Mouse (Mus musculus) brain, embryonic 14.5 days (tissue): ENCODE data around the gene Tjap1.

Experiments
- CTCF ChIP-seq: fragments of 200-500 bp; IDR thresholded peaks from 2 replicates; pipeline ENCODE4 v1.5.1; 2012; ENCODE audit warnings: inconsistent platforms, mild to moderate bottlenecking, moderate library complexity, borderline replicate concordance; ENCODE audit not compliant: insufficient read depth, insufficient read length; ENCODE audit errors: extremely low read depth
- POLR2A ChIP-seq: fragments of 200-500 bp; IDR thresholded peaks from 2 replicates; pipeline ENCODE4 v1.6.1; 2012; ENCODE audit warnings: mild to moderate bottlenecking, inconsistent platforms, borderline replicate concordance; ENCODE audit not compliant: poor library complexity, insufficient read depth, insufficient read length, severe bottlenecking; ENCODE audit errors: extremely low read depth

GRCm38 (mm10) chr17:46297028-46297363 lies 14.2 kb upstream of the Tjap1 start:
- TF ChIP-seq POLR2A: no peak
- no peak for TF ChIP-seq CTCF
